Mouse (Mus musculus) cerebellum, adult 2 months (tissue): ENCODE measurements around the gene Zbtb24.
"Not testable (repeated sequence)": the region's sequence is repeated elsewhere in the genome, so short reads cannot be mapped to it uniquely, and the experiment has no call there.

ENCODE experiments used
- CTCF ChIP-seq: fragments of 200-500 bp; IDR thresholded peaks from 2 replicates; pipeline ENCODE4 v1.5.1; 2011; ENCODE audit warnings: low read depth, mild to moderate bottlenecking, control low read depth, low read length, moderate library complexity, borderline replicate concordance; ENCODE audit not compliant: insufficient read depth
- POLR2A ChIP-seq: fragments of 200-500 bp; IDR thresholded peaks from 2 replicates; pipeline ENCODE4 v1.6.1; 2011; ENCODE audit warnings: low read length, control low read depth, borderline replicate concordance; ENCODE audit not compliant: insufficient read depth

DNA sequence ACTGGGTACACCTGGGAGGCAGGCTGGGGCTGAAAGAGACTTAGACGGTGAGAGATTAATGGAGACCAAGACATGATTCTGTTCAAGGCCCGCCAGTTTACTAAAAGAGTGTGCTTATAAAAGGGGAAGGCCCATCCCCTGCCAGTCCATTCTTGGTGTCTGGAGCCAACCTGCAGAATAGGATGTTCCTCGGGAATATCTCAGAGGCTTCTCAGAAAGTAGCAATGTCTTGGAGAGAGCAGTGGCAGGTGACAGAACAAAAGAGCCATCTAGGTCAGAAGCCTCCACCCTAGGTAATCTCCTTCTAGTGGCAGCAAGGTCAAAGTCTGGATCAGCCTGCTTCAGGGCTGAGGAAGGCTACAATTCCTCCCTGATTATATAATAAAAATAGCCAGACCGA, 40.0 kb upstream of the Zbtb24 start:
- not testable (repeated sequence) for TF ChIP-seq CTCF, POLR2A
